Mouse (Mus musculus): ENCODE measurements at regions not wholly inside any gene's neighbourhood (a gene's known extent, or its start where the extent isn't known, plus 50 kb on each side); places are given as distances from the start of the nearest gene placed in this dataset.

GRCm38 (mm10) chr15:42068207-42068831, 1934.2 kb downstream of the 9330182O14Rik start:
- no peak for TF ChIP-seq CTCF (IDR thresholded peaks at IDR 0.05)
- TF ChIP-seq EP300 (IDR thresholded peaks at IDR 0.05) = no peak
